ENCODE assay signal across 29 mouse cellular contexts in the genomic region with DNA sequence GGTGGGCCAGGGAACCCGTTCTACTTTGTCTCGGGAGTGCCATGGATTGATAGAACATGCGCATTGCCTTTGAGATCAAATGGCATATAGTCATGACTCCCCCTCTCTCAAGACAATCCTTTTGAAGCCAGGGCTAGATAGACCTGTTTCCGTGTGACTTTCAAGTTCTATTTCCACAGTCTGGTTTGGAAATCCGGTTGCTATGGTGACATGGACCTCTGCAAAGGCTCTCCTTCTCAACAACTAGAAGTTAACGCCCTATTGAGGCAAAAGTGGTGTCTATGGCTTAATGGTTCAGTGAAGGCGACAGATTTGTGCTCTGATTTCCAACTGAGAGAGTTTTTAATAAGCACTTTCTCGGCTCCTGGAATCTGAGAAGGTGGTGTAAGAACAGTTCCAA.
DNase-seq lines count a peak whose midpoint lies in the region; ATAC-seq and TF ChIP-seq lines count a peak whose summit lies in the region.
"Had no signal": no experiment of that assay in that cellular context is flagged by ENCODE, and none has a peak within 500 bp of the region (broad histone marks: within the 10 kb centered on the region; RNA-seq: fewer than 3 reads in every experiment).

No protein-coding gene starts in this region.

- no peak for ATAC-seq in hindbrain, postnatal 0 days
- no peak for ATAC-seq in hindbrain, embryonic 14.5 days (ENCODE audit: low FRiP score)
- ATAC-seq in midbrain, postnatal 0 days (ENCODE audit: low FRiP score) = no peak
- no peak for ATAC-seq in midbrain, embryonic 13.5 days
- ATAC-seq: activated CD4-positive, CD25-positive, alpha-beta regulatory T cell, adult 4 months; forebrain, embryonic 14.5 days; forebrain, postnatal 0 days; hindbrain, embryonic 16.5 days; inflammation-experienced regulatory T-cells, adult 6 months; intestine, embryonic 16.5 days; Patski had no signal

- no peak overlapping the region for H3K4me3 ChIP-seq in hindbrain, postnatal 0 days (ENCODE audit: low read length)
- H3K4me3 ChIP-seq in hindbrain, embryonic 14.5 days (replicated peaks; ENCODE audit: low read length) = no peak overlapping the region
- no peak overlapping the region for H3K4me3 ChIP-seq in midbrain, postnatal 0 days (ENCODE audit: low read depth, low read length)
- H3K4me3 ChIP-seq in midbrain, embryonic 13.5 days (replicated peaks) = no peak overlapping the region
- H3K4me3 ChIP-seq: embryonic facial prominence, embryonic 15.5 days; gastrocnemius, adult 2 months; hindbrain, embryonic 12.5 days had no signal

- no peak for TF ChIP-seq CTCF in hindbrain, postnatal 0 days (IDR thresholded peaks at IDR 0.05; ENCODE audit: low read depth)
- TF ChIP-seq CTCF in midbrain, postnatal 0 days (IDR thresholded peaks at IDR 0.05) = no peak

- no peaks in the 10 kb centered on the region for H3K4me1 ChIP-seq in hindbrain, postnatal 0 days (ENCODE audit: insufficient read depth, low read length)
- H3K4me1 ChIP-seq in hindbrain, embryonic 14.5 days (replicated peaks; ENCODE audit: control insufficient read depth, insufficient read depth, low read length) = no peaks in the 10 kb centered on the region
- H3K4me1 ChIP-seq in midbrain, postnatal 0 days (ENCODE audit: insufficient read depth, low read length) = no peaks in the 10 kb centered on the region
- 0 out of 2 replicates have a peak, but pooled peaks cover 4% of the 10 kb centered on the region for H3K4me1 ChIP-seq in midbrain, embryonic 13.5 days (replicated peaks)
- H3K4me1 ChIP-seq: embryonic facial prominence, embryonic 15.5 days; hindbrain, embryonic 12.5 days had no signal

- no peaks in the 10 kb centered on the region for H3K36me3 ChIP-seq in hindbrain, postnatal 0 days (ENCODE audit: insufficient read depth, low read length)
- no peaks in the 10 kb centered on the region for H3K36me3 ChIP-seq in hindbrain, embryonic 14.5 days (replicated peaks; ENCODE audit: control insufficient read depth, insufficient read depth)
- no peaks in the 10 kb centered on the region for H3K36me3 ChIP-seq in midbrain, postnatal 0 days (ENCODE audit: insufficient read depth, low read length)
- no peaks in the 10 kb centered on the region for H3K36me3 ChIP-seq in midbrain, embryonic 13.5 days
- H3K36me3 ChIP-seq: embryonic facial prominence, embryonic 15.5 days; G1E; hindbrain, embryonic 12.5 days had no signal

- H3K4me2 ChIP-seq in hindbrain, postnatal 0 days (ENCODE audit: low read depth, low read length) = no peak overlapping the region
- no peak overlapping the region for H3K4me2 ChIP-seq in hindbrain, embryonic 14.5 days (replicated peaks)
- no peak overlapping the region for H3K4me2 ChIP-seq in midbrain, postnatal 0 days (ENCODE audit: low read depth, low read length, poor library complexity, severe bottlenecking)
- H3K4me2 ChIP-seq in midbrain, embryonic 13.5 days (replicated peaks) = no peak overlapping the region
- H3K4me2 ChIP-seq: embryonic facial prominence, embryonic 15.5 days; heart, embryonic 11.5 days; hindbrain, embryonic 12.5 days had no signal

- DNase-seq in hindbrain, postnatal 0 days (ENCODE audit: low spot score) = peak; percentile 53
- no peak for DNase-seq in hindbrain, embryonic 14.5 days (ENCODE audit: low spot score)
- DNase-seq in midbrain, postnatal 0 days (ENCODE audit: low spot score) = peak; percentile 57
- DNase-seq in ZHBTc4 (ENCODE audit: low read depth, low spot score) = peak; percentile 15
- peak; percentile 34 for DNase-seq in telencephalon, adult 2 months (ENCODE audit: low read depth, low spot score)
- no peak for DNase-seq in heart, adult 8-10 months (ENCODE audit: low spot score)
- DNase-seq: adrenal gland, adult 8-10 months; adrenal gland, postnatal 25 days; B cell, adult 2 months; cerebellum, adult 11 months; cerebellum, adult 8-10 months; cerebellum, postnatal 36 days; embryo, embryonic 11 days; forebrain, postnatal 0 days; gastrocnemius, adult 2 months; gastrocnemius, postnatal 14 days; heart, adult 18-20 months had no signal

- WGBS in hindbrain, postnatal 0 days = 56% methylated on average over 8 of the region's 8 CpGs
- 63% methylated on average over 8 of the region's 8 CpGs for WGBS in hindbrain, embryonic 14.5 days
- WGBS in midbrain, postnatal 0 days = 36% methylated on average over 8 of the region's 8 CpGs
- WGBS in midbrain, embryonic 13.5 days = 54% methylated on average over 8 of the region's 8 CpGs

- no peak overlapping the region for H3K9ac ChIP-seq in hindbrain, postnatal 0 days (replicated peaks; ENCODE audit: low read length)
- no peak overlapping the region for H3K9ac ChIP-seq in hindbrain, embryonic 14.5 days
- no peak overlapping the region for H3K9ac ChIP-seq in midbrain, postnatal 0 days (replicated peaks; ENCODE audit: low read length, poor library complexity, severe bottlenecking)
- H3K9ac ChIP-seq in midbrain, embryonic 13.5 days (replicated peaks) = no peak overlapping the region
- H3K9ac ChIP-seq: embryonic facial prominence, embryonic 15.5 days; forebrain, postnatal 0 days; hindbrain, embryonic 12.5 days had no signal

- no peaks in the 10 kb centered on the region for H3K27me3 ChIP-seq in hindbrain, postnatal 0 days (ENCODE audit: insufficient read depth, low read length)
- H3K27me3 ChIP-seq in hindbrain, embryonic 14.5 days (ENCODE audit: control insufficient read depth, insufficient read depth, low read length) = no peaks in the 10 kb centered on the region
- no peaks in the 10 kb centered on the region for H3K27me3 ChIP-seq in midbrain, postnatal 0 days (ENCODE audit: insufficient read depth, low read length)
- H3K27me3 ChIP-seq in midbrain, embryonic 13.5 days = no peaks in the 10 kb centered on the region
- H3K27me3 ChIP-seq: CH12.LX; embryonic facial prominence, embryonic 15.5 days; hindbrain, embryonic 12.5 days; Patski had no signal

- no peak overlapping the region for H3K27ac ChIP-seq in hindbrain, postnatal 0 days
- no peak overlapping the region for H3K27ac ChIP-seq in hindbrain, embryonic 14.5 days
- H3K27ac ChIP-seq in midbrain, postnatal 0 days (ENCODE audit: low read depth, low read length) = no peak overlapping the region
- no peak overlapping the region for H3K27ac ChIP-seq in midbrain, embryonic 13.5 days
- H3K27ac ChIP-seq: embryonic facial prominence, embryonic 15.5 days; gastrocnemius, adult 2 months; hindbrain, embryonic 12.5 days had no signal

- H3K9me3 ChIP-seq in hindbrain, postnatal 0 days (ENCODE audit: low read length) = no peaks in the 10 kb centered on the region
- no peaks in the 10 kb centered on the region for H3K9me3 ChIP-seq in hindbrain, embryonic 14.5 days (ENCODE audit: control insufficient read depth, low read length)
- H3K9me3 ChIP-seq in midbrain, postnatal 0 days (ENCODE audit: low read length) = no peaks in the 10 kb centered on the region
- no peaks in the 10 kb centered on the region for H3K9me3 ChIP-seq in midbrain, embryonic 13.5 days
- H3K9me3 ChIP-seq: embryonic facial prominence, embryonic 15.5 days; hindbrain, embryonic 12.5 days had no signal

Comparison
In these comparisons a context has a peak if more than half of its experiments do, and no peak if none do; other contexts are left out.
1. DNase-seq: peak in hindbrain, postnatal 0 days (single experiment), midbrain, postnatal 0 days (single experiment), ZHBTc4 (single experiment) and telencephalon, adult 2 months (single experiment); none in hindbrain, embryonic 14.5 days (single experiment) and heart, adult 8-10 months (single experiment).